Mouse (Mus musculus): ENCODE results near the gene Gm6034.
"Not testable (repeated sequence)": the region's sequence is repeated elsewhere in the genome, so short reads cannot be mapped to it uniquely, and the experiment has no call there.

GRCm38 (mm10) chr17:36032351-36032875, 10.3 kb upstream of the Gm6034 start, which contains the start of gene H2-T23:
- TF ChIP-seq CTCF (IDR thresholded peaks at IDR 0.05): not testable (repeated sequence)
- TF ChIP-seq POLR2A (IDR thresholded peaks at IDR 0.05; ENCODE audit: insufficient read depth, low read depth, low read length): peak; percentile 89
